Mouse (Mus musculus): ENCODE measurements around the gene Tec.

The Tec gene

GRCm38 (mm10) chr5:72888260-72888659 lies 20.0 kb upstream of the Tec start:
- DNase-seq = no peak

DNA sequence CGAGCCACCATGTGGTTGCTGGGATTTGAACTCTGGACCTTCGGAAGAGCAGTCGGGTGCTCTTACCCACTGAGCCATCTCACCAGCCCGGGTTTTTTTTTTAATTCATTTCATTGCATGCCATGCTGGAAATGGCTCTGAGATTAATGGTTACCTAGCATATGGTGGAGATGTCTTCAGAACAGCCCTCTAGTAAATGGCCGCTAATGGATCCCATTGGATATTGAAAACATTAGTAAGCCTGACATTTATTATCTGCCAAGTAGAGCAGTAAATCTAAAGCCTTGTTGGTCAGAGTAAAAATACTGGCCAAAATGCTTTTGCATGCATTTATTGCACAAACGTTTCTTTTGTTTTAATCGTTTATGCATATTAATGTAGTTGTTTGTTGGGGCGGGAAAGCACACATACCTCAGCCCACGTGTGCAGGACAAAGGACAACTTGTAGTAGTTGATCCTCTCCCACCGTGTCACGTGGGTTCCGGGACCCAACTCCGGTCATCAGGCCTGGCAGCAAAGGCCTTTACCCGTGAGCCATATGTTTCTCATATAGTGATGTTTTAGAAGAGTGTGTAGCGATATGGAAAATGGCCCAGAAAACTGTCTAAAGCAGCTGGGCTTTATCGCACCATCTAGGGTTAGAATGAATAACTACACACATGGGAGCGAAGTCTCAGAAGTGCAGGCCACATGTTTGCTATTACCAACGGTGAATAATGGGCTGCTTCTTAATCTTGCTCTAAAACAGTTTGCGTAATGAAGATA lies 18.4 kb upstream of the Tec start:
- DNase-seq = no peak

DNA sequence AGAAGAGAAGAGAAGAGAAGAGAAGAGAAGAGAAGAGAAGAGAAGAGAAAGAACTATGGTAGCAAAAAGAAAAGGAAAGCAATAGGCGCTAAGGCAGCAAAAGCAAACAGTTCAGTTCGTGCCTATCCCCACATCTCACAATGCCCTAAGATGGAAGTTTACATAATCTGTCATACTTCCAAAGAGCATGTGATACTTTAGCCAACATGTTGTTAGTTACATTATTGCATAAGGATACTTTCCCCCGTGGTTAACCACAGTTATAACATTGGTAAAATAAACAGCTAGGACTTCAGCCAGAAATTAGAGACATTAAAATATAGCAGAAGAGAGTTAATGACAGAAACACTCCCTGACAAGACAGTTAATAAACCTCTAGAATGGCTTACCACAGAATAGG lies 15.4 kb upstream of the Tec start:
- DNase-seq = no peak

- DNase-seq = no peak
Measured at GRCm38 (mm10) chr5:72882412-72882765, 14.1 kb upstream of the Tec start.

DNA sequence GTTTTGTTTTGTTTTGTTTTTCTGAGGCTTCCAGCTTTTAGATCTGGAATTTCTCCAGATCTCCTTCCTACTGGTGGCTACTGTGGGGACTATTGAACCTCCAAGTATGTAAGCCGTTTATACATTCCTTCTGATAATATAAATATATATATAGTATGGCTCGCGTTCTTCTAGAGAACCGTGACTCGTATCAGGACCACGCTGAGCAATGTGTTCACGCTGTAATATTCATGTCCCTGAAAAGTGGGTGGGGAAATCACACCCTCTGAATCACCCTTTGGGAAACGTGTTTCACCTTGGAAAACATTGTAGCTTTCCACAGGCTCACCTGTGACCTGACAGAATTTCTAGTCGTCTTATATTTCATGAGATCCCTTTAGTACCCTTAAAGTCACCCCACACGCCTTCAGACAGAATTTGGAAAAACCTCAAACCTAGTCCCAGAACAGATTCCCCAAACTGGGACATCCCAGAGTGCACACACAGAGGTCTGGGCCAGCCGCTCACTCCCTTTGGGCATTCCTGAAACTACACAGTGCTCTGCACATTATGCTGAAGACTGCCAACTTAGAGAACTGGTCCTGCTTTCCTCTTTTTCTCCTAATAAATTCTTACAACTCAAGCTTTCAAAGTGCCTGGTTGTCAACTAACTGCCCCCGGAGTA lies 13.6 kb upstream of the Tec start:
- DNase-seq = no peak

- no peak for DNase-seq
Measured at GRCm38 (mm10) chr5:72879736-72880135, 11.5 kb upstream of the Tec start.

GRCm38 (mm10) chr5:72871114-72871513 lies 2.8 kb upstream of the Tec start:
- no peak for DNase-seq

DNA sequence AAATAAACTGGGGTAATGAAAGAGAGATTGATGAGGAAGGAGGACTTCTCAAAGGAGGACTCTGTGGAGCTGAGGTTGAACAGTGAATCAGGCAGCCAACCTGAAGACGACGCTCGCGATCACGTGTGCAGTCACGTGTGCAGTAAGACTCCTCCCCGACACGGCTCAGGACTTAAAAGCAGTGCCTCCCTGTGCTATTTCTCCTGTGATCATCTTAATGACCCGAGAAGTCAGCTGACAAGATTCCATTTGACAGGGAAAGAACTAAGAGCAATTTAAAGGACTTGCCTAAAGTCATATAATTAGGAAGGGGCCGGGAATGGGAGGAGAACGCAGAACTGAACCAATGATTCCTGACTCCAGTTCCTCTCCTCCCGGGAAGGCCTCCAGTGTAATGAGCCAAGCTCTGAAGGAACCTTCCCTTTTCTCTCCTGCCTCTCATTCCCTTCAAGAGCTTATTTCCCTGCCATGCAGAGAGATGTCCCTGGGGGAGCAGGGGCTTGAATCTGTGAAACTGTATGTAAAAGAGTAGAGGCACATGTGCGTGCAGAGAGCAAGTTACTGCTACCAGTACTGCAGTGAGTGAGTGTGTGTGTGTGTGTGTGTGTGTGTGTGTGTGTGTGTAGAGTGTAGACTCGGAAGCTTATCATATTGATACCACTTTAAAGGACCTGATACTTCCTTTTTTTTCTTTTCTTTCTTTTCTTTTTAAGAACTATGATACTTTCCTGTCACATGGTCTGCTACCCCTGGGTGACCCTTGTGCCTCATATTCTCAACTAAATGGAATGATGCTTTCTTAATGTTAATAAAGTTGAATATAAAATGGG lies 1.7 kb upstream of the Tec start:
- DNase-seq = peak; percentile 19 to 38

DNA sequence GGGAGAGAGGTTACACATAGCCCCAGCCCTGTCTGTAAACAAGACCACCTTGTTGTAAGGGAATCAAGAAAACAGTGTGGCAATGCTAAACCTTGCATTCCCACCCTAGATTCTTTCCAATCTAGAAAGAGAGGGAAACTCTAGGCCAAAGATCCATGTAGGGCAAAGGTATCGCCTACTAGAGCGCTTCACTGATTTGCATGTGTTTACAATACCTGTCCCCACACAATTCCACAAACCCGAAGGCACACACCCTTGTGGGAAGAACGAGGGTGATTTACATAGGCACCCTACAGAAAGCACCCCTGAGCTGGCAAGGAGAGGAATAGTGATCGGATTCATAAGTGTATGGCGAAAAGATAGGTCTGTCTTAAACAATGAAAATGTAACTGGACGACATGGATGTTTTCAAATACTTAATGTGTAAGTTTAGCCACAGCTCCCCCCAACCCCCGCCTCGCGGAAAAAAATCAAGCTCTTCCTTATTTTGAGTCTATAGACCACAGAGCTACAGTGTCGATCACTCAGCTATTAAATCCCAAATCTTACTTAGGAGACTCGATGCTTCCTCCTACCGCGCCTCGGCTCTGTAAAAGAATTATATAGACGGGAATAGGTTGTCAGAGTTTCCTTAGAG lies 1.1 kb downstream of the Tec start:
- peak; percentile 17 to 54 for DNase-seq

DNA sequence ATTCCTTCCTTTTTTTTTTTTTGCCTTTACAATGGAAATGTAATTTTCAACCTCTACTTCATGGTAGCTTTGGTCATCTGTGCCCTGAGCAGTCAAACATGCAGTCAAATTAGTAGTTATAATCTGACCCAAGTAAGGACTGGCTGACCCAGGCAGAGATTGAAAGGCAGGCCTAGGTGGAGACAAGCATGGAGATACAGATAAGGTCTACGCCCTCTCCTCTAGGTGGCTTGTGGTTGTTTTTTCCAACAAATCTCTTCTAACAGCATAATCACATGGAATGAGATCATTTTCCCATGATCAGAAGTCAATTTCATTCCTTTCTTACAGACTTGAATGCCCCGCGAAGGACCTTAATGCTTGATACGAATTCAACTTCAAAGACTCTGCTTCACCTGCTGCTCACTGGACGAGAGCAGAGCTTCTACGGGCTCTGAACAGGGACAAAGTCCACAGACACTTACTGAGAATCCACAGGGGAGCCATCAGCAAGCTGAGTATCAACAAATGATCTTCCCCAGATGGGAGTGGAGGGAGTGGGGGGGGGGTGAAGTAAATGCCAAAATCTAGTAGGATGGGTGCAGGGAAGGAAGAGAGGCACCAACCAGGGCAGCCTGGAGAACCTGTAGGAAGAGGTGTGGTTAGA lies 1.9 kb downstream of the Tec start:
- no peak for DNase-seq

DNA sequence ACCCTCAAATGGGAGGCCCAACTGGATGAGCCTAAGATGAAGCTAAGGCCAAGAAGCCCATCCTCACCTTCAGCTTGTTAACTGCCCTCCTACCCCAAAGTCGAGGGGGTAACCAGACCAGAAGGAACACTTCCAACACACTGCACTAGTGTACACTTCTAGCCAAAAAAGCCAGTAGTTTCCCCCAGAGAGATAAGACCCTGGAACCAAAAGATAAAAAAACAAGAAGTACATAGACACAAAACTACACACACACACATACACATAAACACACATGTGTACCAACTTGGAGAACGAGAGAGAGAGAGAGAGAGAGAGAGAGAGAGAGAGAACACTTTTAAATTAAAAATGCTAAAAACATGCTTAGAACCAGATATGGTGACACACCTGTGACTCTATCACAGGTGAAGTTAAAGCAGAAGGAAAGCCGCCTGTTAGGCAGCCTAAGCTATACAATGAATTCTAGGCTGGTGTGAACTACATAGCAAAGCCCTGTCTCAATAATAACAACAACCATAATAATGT lies 3.6 kb downstream of the Tec start:
- DNase-seq = no peak

GRCm38 (mm10) chr5:72863166-72863565 lies 5.1 kb downstream of the Tec start:
- no peak for DNase-seq

DNA sequence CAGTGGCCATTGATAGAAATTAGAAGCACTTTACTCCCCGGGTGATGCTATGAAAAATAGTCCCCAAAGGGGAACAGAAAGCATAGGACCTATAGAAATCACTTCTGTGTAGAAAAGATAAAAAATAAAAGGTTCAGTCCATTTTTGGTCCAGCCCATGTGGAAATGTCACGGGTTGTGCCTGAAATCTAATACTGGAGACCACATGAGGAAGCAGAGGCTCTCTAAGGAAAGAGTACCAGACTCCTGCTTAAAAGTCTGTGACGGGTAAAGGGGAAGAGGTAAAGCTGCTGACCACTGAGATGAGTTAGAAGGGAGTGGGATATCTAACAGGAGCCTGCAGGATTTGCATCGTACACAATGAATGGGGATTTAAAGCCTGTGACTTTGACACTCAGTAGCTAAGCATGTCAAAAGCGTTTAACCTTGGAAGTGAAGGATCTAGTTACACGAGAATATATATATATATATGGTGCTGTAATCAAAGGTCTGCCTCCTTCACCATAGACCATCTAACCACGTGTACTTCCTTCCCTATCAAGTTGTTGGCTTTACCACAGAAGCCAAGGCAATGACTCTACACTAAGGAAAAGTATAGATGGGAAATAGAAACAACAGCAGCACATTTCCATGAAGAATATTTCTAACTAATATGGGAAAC lies 6.4 kb downstream of the Tec start:
- DNase-seq = no peak

GRCm38 (mm10) chr5:72860899-72861298 lies 7.4 kb downstream of the Tec start:
- DNase-seq = no peak

DNA sequence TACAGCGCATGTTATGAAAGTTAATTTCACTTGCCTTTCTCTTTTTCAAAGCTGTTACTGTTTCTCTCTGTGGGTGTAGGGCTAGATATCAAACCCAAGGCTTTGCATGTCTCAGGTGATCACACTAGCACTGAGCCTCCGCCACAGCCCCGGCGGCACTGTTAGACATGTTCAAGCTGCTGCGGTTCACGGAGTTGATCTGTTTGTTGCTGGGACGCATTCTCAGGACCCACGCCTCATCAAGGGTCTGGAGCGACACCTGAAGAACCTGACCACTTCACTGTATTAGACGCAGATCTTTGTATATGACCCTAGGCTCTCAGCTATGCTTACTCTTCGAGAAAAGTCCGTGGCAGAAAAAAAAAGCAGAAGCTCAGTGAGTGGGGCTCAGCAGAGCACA lies 10.0 kb downstream of the Tec start:
- no peak for DNase-seq

DNA sequence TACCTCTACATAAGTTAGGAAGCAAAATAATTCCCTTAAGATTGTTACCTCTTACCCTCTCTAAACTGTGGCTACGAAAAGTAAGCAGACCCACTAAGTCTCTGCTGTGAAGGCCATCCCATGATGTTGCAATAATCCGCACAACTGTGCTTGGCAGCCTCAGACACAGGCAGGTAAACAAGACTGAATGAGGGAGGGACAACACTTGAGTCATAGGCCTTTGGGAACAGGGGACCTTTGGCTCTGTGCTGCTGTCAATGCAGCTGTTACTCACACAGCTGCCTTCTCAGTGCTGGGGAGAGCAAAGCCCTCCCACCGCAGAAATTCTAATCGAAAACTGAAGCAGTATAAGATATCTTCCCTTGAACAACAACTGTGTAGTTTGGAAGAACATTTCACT lies 10.5 kb downstream of the Tec start:
- no peak for DNase-seq

DNA sequence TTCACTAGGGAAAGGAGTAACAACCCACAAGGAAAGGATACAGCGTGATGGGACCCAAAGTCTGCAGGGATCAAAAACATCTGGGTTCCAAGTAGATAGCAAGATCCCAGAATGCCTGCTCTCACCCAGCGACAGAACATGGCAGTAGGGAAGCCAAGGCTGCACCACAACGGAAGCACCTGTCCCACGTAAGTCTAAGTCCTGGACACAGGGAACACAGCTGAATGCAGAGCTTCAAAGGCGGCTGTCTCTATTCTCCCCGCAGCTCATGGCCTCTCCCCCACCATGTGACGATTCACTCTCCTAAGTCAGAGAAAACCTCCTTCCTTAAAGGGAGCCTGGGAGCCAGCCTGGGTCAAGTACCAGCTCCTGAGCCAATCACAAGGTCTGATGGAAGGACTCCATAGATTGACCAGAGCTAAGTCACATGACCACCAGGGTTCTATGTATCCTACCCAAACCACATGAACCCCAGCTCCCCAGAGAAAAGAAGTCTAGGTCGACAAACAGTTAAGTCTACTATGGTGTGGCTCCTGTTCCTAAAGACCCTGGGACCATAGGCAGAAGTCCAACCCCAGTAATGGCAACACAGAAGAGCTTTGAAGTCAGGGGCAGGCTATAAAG lies 11.9 kb downstream of the Tec start:
- DNase-seq = no peak

DNA sequence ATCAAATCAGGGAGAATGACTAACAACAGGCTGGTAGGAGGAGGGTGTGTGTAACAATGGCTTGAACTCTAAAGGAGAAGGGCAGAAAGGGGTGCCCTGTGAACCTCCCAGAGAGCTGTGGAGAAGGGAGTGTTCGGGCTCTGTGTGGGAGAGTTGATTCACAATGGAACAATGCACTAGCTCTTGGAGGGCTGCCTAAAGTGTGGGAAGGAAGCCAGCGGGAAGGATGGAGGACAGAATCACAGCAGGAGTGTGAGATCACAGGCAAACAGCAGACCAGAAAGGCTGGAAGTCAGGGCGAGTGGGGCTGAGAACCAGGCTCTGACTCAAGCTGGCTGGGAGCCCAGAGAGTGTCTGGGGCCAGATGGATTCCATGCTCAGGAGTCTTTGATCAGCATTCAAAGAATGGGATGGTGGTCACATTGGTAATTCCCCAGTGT lies 12.6 kb downstream of the Tec start:
- DNase-seq = no peak

GRCm38 (mm10) chr5:72854141-72854990 lies 13.9 kb downstream of the Tec start:
- DNase-seq = no peak

DNA sequence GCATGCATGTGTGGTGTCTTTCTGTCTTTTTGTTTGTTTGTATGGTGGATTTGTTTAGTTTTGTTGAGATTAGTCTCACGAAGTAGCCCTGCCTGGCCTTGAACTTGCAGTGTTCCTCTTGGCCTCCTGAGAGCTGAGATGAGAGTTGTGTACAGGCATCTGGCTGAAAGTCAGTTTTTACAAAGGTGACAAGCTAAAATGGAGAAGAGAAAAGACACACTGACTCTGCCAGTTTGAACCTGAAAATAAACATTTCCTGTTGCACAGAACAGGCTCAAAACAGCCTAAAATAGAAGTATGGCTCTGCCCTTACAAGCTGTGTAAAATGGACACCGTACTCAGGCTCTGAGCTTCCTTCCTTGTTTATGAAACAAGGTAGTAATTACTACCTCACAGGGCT lies 14.9 kb downstream of the Tec start:
- DNase-seq = no peak

Measured in spleen, adult 18-20 months (tissue).